Mouse (Mus musculus) liver, embryonic 14.5 days (tissue): ENCODE measurements at regions not wholly inside any gene's neighbourhood (a gene's known extent, or its start where the extent isn't known, plus 50 kb on each side); places are given as distances from the start of the nearest gene placed in this dataset.

Experiments
- ATAC-seq: fragments of 200-750 bp; cut with Nextera tagmentation; 2 replicates; pipeline ENCODE4 v1.8.0; 2017; ENCODE audit warnings: moderate number of reproducible peaks, mild to moderate bottlenecking, moderate library complexity; ENCODE audit not compliant: insufficient read depth
- DNase-seq, 3 experiments: peaks; one replicate each; pipeline ENCODE4 v3.0.0-alpha.2; 2012 to 2013; ENCODE audit warnings: low read depth in 3 of 3, low spot score in 3 of 3
- H3K27ac ChIP-seq: fragments of 300-500 bp; sonication (generic); 2 replicates; pipeline ENCODE4 v1.5.1; 2014; ENCODE audit warnings: moderate library complexity, mild to moderate bottlenecking, control low read depth, inconsistent platforms
- H3K27me3 ChIP-seq: fragments of 300-500 bp; sonication (generic); 2 replicates; pipeline ENCODE4 v1.6.1; 2014; ENCODE audit warnings: mild to moderate bottlenecking, low read length, moderate library complexity; ENCODE audit not compliant: control insufficient read depth, insufficient read depth
- H3K36me3 ChIP-seq: fragments of 300-500 bp; sonication (generic); replicated peaks from 2 replicates; pipeline ENCODE4 v1.6.1; 2014; ENCODE audit warnings: low read depth; ENCODE audit not compliant: control insufficient read depth, insufficient read depth
- H3K4me1 ChIP-seq, 2 experiments: fragments of 200-500 bp in 1 of 2; fragments of 300-500 bp in 1 of 2; sonication (generic) in 1 of 2; replicated peaks; 2 replicates each; pipeline ENCODE4 v1.6.1; 2012 to 2014; ENCODE audit warnings: antibody characterized with exemption in 1 of 2, inconsistent platforms in 1 of 2, low read length in 1 of 2; ENCODE audit not compliant: control insufficient read depth in 2 of 2, insufficient read depth in 2 of 2
- H3K4me2 ChIP-seq: fragments of 300-500 bp; sonication (generic); 2 replicates; pipeline ENCODE4 v1.6.1; 2014; ENCODE audit warnings: low read depth, mild to moderate bottlenecking, control low read depth, moderate library complexity
- H3K4me3 ChIP-seq, 2 experiments: fragments of 200-500 bp in 1 of 2; fragments of 300-500 bp in 1 of 2; sonication (generic) in 1 of 2; 2 replicates each; pipeline ENCODE4 v1.5.1; 2012 to 2014; ENCODE audit warnings: low read depth in 2 of 2, low read length in 2 of 2, mild to moderate bottlenecking in 2 of 2, control low read depth in 1 of 2, inconsistent platforms in 1 of 2, moderate library complexity in 1 of 2; ENCODE audit not compliant: insufficient read depth in 1 of 2
- H3K9ac ChIP-seq: fragments of 300-500 bp; sonication (generic); replicated peaks from 2 replicates; pipeline ENCODE4 v1.6.1; 2014; ENCODE audit warnings: mild to moderate bottlenecking, control low read depth, moderate library complexity
- H3K9me3 ChIP-seq: fragments of 300-500 bp; sonication (generic); 2 replicates; pipeline ENCODE4 v1.6.1; 2016; ENCODE audit warnings: low read length, mixed read lengths; ENCODE audit not compliant: control insufficient read depth
- CTCF ChIP-seq: IDR thresholded peaks from 2 replicates; pipeline ENCODE4 v1.5.1; 2016; ENCODE audit warnings: antibody characterized with exemption, low read depth, control low read depth
- EP300 ChIP-seq: IDR thresholded peaks from 2 replicates; pipeline ENCODE4 v1.6.1; 2016; ENCODE audit warnings: antibody characterized with exemption, low read depth
- whole genome bisulfite sequencing: fragments of 180-500 bp; shearing (Covaris S2); extraction: QIAGEN DNeasy Blood & Tissue Kit; methylation state at CpG from one replicate; pipeline ENCODE4 v1.1.7; 2014; ENCODE audit not compliant: insufficient replicate concordance; 5-methylcytosine and 5-hydroxymethylcytosine counted together

GRCm38 (mm10) chr8:38861436-38861835 is 1813.4 kb upstream of the Adam24 start:
- Histone ChIP-seq H3K9me3 (no peaks in the 10 kb centered on the region), H3K4me2 (no peak overlapping the region), H3K4me1 (no peaks in the 10 kb centered on the region), H3K27ac (no peak overlapping the region), H3K36me3 (no peaks in the 10 kb centered on the region), H3K9ac (no peak overlapping the region), H3K27me3 (no peaks in the 10 kb centered on the region), H3K4me3 (no peak overlapping the region)
- ATAC-seq (no peak), DNase-seq (no peak)
- TF ChIP-seq EP300: no peak
- no peak for TF ChIP-seq CTCF
- 30% methylated on average over 2 of the region's 2 CpGs for WGBS

GRCm38 (mm10) chr8:38867370-38867769 is 1807.5 kb upstream of the Adam24 start:
- DNase-seq (no peak), ATAC-seq (no peak)
- H3K27me3 ChIP-seq: no peaks in the 10 kb centered on the region
- no peaks in the 10 kb centered on the region for H3K4me1 ChIP-seq
- no peak overlapping the region for H3K4me3 ChIP-seq
- no peaks in the 10 kb centered on the region for H3K9me3 ChIP-seq
- no peak overlapping the region for H3K4me2 ChIP-seq
- no peaks in the 10 kb centered on the region for H3K36me3 ChIP-seq
- 52% methylated on average over 6 of the region's 6 CpGs for WGBS
- no peak overlapping the region for H3K27ac ChIP-seq
- TF ChIP-seq CTCF (no peak), EP300 (no peak)
- no peak overlapping the region for H3K9ac ChIP-seq
